Mouse (Mus musculus): ENCODE results near the gene Cdk5rap3. TPM values are rescaled to one million over a fixed set of nuclear protein-coding genes. Genes with fewer than 3 reads are reported as not detected.

Gene Cdk5rap3
- polyA plus RNA-seq, 1 experiment: 30.1 TPM

- no peak for TF ChIP-seq CTCF (IDR thresholded peaks at IDR 0.05; ENCODE audit: insufficient read depth, low read length)
- no peak for TF ChIP-seq POLR2A (IDR thresholded peaks at IDR 0.05; ENCODE audit: borderline replicate concordance, extremely low read depth, low read depth, low read length)
- 88% methylated on average over 9 of the region's 9 CpGs for WGBS
- Histone ChIP-seq H3K4me1 (ENCODE audit: control insufficient read depth, insufficient read depth, low read length) (peaks cover 6% of the 10 kb centered on the region), H3K4me3 (replicated peaks; ENCODE audit: extremely low read depth, low read depth, low read length) (no peak overlapping the region)
- no peak for DNase-seq
Measured at GRCm38 (mm10) chr11:96946498-96946897, 30.2 kb upstream of the Cdk5rap3 start.

DNA sequence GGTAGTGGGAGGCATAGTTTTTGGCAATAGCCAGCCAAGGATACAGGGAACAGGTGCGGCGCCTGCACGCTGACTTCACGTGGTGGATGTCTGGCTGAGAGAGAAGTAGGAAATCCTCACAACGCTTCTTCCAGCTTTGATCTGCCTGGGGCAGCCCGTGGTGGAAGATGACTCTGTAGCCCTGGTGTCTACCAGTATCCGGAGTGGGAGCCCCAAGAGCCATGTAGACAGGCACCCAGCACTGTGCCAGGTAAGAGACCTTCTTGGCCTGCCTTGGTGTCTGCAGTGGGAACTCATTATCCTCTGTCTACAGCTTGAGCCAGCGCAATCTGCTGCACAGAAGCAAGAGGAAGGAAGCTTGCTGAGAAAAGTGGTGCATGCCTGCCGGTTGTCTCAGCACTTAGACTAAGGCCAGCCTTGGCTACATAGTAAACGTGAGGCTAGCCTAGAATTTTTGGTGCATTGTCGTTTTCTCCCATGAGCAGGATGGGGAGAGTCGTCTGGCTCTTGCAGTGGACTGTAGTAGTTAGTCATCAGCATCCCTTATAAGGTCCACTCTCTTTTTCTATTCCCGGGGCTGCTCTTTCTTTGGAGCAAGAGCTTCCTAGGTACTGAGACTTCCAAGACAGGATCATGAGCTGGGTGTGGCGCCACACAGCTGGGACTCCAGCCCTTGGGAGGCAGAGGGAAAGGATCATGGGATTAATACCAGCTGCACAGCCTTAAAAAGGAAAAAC, 28.7 kb upstream of the Cdk5rap3 start:
- peaks cover 6% of the 10 kb centered on the region for H3K4me1 ChIP-seq (ENCODE audit: control insufficient read depth, insufficient read depth, low read length)
- H3K4me3 ChIP-seq (replicated peaks; ENCODE audit: extremely low read depth, low read depth, low read length): no peak overlapping the region
- WGBS: 62% methylated on average over 14 of the region's 14 CpGs
- TF ChIP-seq CTCF (IDR thresholded peaks at IDR 0.05; ENCODE audit: insufficient read depth, low read length): no peak
- no peak for TF ChIP-seq POLR2A (IDR thresholded peaks at IDR 0.05; ENCODE audit: borderline replicate concordance, extremely low read depth, low read depth, low read length)
- no peak for DNase-seq

- 1% methylated on average over 29 of the region's 29 CpGs for WGBS
- TF ChIP-seq POLR2A (IDR thresholded peaks at IDR 0.05; ENCODE audit: borderline replicate concordance, extremely low read depth, low read depth, low read length): peak; percentile 32; the same call in 1 of the 2 replicates
- no peak for TF ChIP-seq CTCF (IDR thresholded peaks at IDR 0.05; ENCODE audit: insufficient read depth, low read length)
- DNase-seq: peak; percentile 89
- H3K4me3 ChIP-seq (replicated peaks; ENCODE audit: extremely low read depth, low read depth, low read length): peak within 1 kb of the TSS; percentile 82
- peaks cover 6% of the 10 kb centered on the region for H3K4me1 ChIP-seq (ENCODE audit: control insufficient read depth, insufficient read depth, low read length)
Measured at GRCm38 (mm10) chr11:96943746-96944304, 27.5 kb upstream of the Cdk5rap3 start, which contains the start of gene Pnpo. Gene Pnpo (minus strand): TSS chr11:96943986.

- 66% methylated on average over 6 of the region's 6 CpGs for WGBS
- peaks cover 7% of the 10 kb centered on the region for H3K4me1 ChIP-seq (ENCODE audit: control insufficient read depth, insufficient read depth, low read length)
- H3K4me3 ChIP-seq (replicated peaks; ENCODE audit: extremely low read depth, low read depth, low read length): no peak overlapping the region
- DNase-seq: no peak
- no peak for TF ChIP-seq POLR2A (IDR thresholded peaks at IDR 0.05; ENCODE audit: borderline replicate concordance, extremely low read depth, low read depth, low read length)
Measured at GRCm38 (mm10) chr11:96941989-96942590, 25.8 kb upstream of the Cdk5rap3 start.

- Histone ChIP-seq H3K4me1 (ENCODE audit: control insufficient read depth, insufficient read depth, low read length) (peaks cover 10% of the 10 kb centered on the region), H3K4me3 (replicated peaks; ENCODE audit: extremely low read depth, low read depth, low read length) (no peak overlapping the region)
- WGBS: 71% methylated on average over 16 of the region's 16 CpGs
- no peak for TF ChIP-seq CTCF (IDR thresholded peaks at IDR 0.05; ENCODE audit: insufficient read depth, low read length)
- no peak for TF ChIP-seq POLR2A (IDR thresholded peaks at IDR 0.05; ENCODE audit: borderline replicate concordance, extremely low read depth, low read depth, low read length)
- no peak for DNase-seq
Measured at GRCm38 (mm10) chr11:96940578-96941465, 24.5 kb upstream of the Cdk5rap3 start.

DNA sequence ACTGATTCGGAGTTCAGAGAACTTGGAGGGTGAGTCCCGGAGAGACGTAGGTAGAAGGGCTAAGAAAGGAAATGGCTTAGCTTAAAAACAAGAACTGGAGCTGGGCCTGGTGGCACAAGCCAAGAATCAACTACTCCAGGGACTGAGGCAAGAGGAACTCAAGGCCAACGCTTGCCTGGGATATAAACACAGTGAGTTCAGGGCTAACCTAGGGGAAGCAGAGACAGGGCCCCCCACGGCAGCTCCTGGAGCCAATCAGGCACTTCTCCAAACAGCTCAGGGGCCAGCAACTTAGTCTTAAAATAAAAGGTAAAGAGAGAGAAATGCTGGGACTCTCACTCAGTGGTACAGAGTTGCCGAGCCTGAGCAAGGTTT, 22.1 kb upstream of the Cdk5rap3 start:
- H3K4me3 ChIP-seq (replicated peaks; ENCODE audit: extremely low read depth, low read depth, low read length): no peak overlapping the region
- TF ChIP-seq CTCF (IDR thresholded peaks at IDR 0.05; ENCODE audit: insufficient read depth, low read length) (no peak), POLR2A (IDR thresholded peaks at IDR 0.05; ENCODE audit: borderline replicate concordance, extremely low read depth, low read depth, low read length) (no peak; the same call in 1 of the 2 replicates)
- no peak for DNase-seq
- 58% methylated on average over 6 of the region's 6 CpGs for WGBS
- H3K4me1 ChIP-seq (ENCODE audit: control insufficient read depth, insufficient read depth, low read length): peaks cover 6% of the 10 kb centered on the region; the same call in 1 of the 2 replicates

- no peak overlapping the region for H3K4me3 ChIP-seq (replicated peaks; ENCODE audit: extremely low read depth, low read depth, low read length)
- TF ChIP-seq CTCF (IDR thresholded peaks at IDR 0.05; ENCODE audit: insufficient read depth, low read length): peak; percentile 78
- TF ChIP-seq POLR2A (IDR thresholded peaks at IDR 0.05; ENCODE audit: borderline replicate concordance, extremely low read depth, low read depth, low read length): peak; percentile 40; the same call in 1 of the 2 replicates
- peak; percentile 73 for DNase-seq
- 37% methylated on average over 10 of the region's 10 CpGs for WGBS
- H3K4me1 ChIP-seq (ENCODE audit: control insufficient read depth, insufficient read depth, low read length): peaks cover 4% of the 10 kb centered on the region; the same call in 1 of the 2 replicates
Measured at GRCm38 (mm10) chr11:96937549-96938425, 21.5 kb upstream of the Cdk5rap3 start.

GRCm38 (mm10) chr11:96935872-96936650, 19.8 kb upstream of the Cdk5rap3 start:
- WGBS: 65% methylated on average over 9 of the region's 9 CpGs
- Histone ChIP-seq H3K4me1 (ENCODE audit: control insufficient read depth, insufficient read depth, low read length) (0 out of 2 replicates have a peak, but pooled peaks cover 4% of the 10 kb centered on the region), H3K4me3 (replicated peaks; ENCODE audit: extremely low read depth, low read depth, low read length) (no peak overlapping the region)
- no peak for DNase-seq
- TF ChIP-seq POLR2A (IDR thresholded peaks at IDR 0.05; ENCODE audit: borderline replicate concordance, extremely low read depth, low read depth, low read length) (peak; percentile 26; the same call in 1 of the 2 replicates), CTCF (IDR thresholded peaks at IDR 0.05; ENCODE audit: insufficient read depth, low read length) (no peak)
